ENCODE assay signal across 18 mouse cellular contexts in the genomic region with DNA sequence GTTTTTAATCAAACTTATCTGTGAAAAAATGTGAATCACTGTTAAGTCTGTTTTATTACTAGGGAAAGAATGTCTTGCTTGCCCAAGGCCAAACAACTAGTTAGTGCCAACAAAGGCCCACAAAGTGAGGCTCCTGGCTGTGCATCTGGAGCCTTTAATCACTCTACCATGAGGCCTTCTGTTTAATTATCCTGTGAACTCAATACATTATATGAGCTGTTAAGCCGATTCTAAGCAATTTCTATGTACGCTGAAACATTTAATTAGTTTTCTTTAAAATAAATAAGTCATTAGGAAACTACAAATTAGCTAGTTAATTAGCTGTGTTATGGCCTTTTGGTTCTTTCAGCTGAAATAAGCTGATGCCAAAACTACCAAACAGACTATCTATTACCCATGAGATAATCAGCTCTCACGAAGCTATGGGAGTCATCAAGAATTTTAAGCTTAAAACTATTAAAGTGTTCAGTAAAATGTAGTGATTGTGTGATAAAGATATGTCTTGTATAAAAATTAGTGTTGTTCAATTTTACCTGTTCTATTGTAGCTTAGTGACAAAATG. TPM values are rescaled to one million over a fixed set of nuclear protein-coding genes. Genes with fewer than 3 reads are reported as not detected.
"Had no signal": no experiment of that assay in that cellular context is flagged by ENCODE, and none has a peak within 500 bp of the region (broad histone marks: within the 10 kb centered on the region; RNA-seq: fewer than 3 reads in every experiment).

No protein-coding gene starts in this region.

- H3K27ac ChIP-seq: limb, embryonic 12.5 days; liver, embryonic 13.5 days; lung, embryonic 15.5 days; midbrain, embryonic 12.5 days; stomach, postnatal 0 days had no signal

- H3K36me3 ChIP-seq: limb, embryonic 12.5 days; liver, embryonic 13.5 days; lung, embryonic 15.5 days; midbrain, embryonic 12.5 days had no signal

- H3K27me3 ChIP-seq: limb, embryonic 12.5 days; liver, embryonic 13.5 days; lung, embryonic 15.5 days; midbrain, embryonic 12.5 days had no signal

- ATAC-seq: liver, postnatal 0 days; midbrain, embryonic 16.5 days had no signal

- H3K9ac ChIP-seq: limb, embryonic 12.5 days; liver, embryonic 13.5 days; liver, postnatal 0 days; lung, embryonic 15.5 days; midbrain, embryonic 12.5 days had no signal

- H3K9me3 ChIP-seq: limb, embryonic 12.5 days; liver, embryonic 13.5 days; lung, embryonic 15.5 days; midbrain, embryonic 12.5 days had no signal

- H3K4me1 ChIP-seq: limb, embryonic 12.5 days; liver, embryonic 13.5 days; lung, embryonic 15.5 days; midbrain, embryonic 12.5 days had no signal

- H3K4me2 ChIP-seq: limb, embryonic 12.5 days; liver, embryonic 13.5 days; lung, embryonic 15.5 days; midbrain, embryonic 12.5 days had no signal

- H3K4me3 ChIP-seq: limb, embryonic 12.5 days; liver, embryonic 13.5 days; lung, embryonic 15.5 days; midbrain, embryonic 12.5 days had no signal

- DNase-seq: kidney, adult 11 months; kidney, adult 9 months; kidney, postnatal 10 days; liver; liver, embryonic 13.5 days; liver, postnatal 0 days; thymus, postnatal 4 days had no signal

RNA-seq across cellular contexts. Expression of a gene that starts 24.6 kb away (rescaled TPM):
- total RNA-seq: megakaryocyte-erythroid progenitor cell, adult 5-6 weeks had no signal
- polyA plus RNA-seq: large intestine, adult 2 months; liver, embryonic 13.5 days; liver, postnatal 0 days; lung, embryonic 15.5 days; stomach, postnatal 0 days had no signal

RNA-seq across cellular contexts. Expression of a gene that starts 58.1 kb away (rescaled TPM):
- total RNA-seq: layer of hippocampus, adult 8-10 months; layer of hippocampus, postnatal 14 days; left cerebral cortex, adult 18-20 months; left cerebral cortex, postnatal 10 days; megakaryocyte-erythroid progenitor cell, adult 5-6 weeks had no signal
- polyA plus RNA-seq: large intestine, adult 2 months; limb, embryonic 12.5 days; liver, embryonic 13.5 days; liver, postnatal 0 days; lung, embryonic 15.5 days; midbrain, embryonic 12.5 days; midbrain, embryonic 16.5 days; stomach, postnatal 0 days had no signal
